Mouse (Mus musculus): ENCODE results near the gene Ccdc34.

Ccdc34 gene

GRCm38 (mm10) chr2:110220492-110220891 lies 202.9 kb downstream of the Ccdc34 start:
- DNase-seq, result no peak

GRCm38 (mm10) chr2:110222793-110223192 lies 205.2 kb downstream of the Ccdc34 start:
- DNase-seq, result no peak

All from cerebellum, postnatal 25 days (tissue).